Mouse (Mus musculus): ENCODE data around the gene Cracr2b. TPM values are rescaled to one million over a fixed set of nuclear protein-coding genes. Genes with fewer than 3 reads are reported as not detected.
A peak's percentile ranks its signal among the peaks of the same experiment; 100 is the strongest.

The Cracr2b gene
- total and polyA plus RNA-seq, 3 experiments, result not detected

DNA sequence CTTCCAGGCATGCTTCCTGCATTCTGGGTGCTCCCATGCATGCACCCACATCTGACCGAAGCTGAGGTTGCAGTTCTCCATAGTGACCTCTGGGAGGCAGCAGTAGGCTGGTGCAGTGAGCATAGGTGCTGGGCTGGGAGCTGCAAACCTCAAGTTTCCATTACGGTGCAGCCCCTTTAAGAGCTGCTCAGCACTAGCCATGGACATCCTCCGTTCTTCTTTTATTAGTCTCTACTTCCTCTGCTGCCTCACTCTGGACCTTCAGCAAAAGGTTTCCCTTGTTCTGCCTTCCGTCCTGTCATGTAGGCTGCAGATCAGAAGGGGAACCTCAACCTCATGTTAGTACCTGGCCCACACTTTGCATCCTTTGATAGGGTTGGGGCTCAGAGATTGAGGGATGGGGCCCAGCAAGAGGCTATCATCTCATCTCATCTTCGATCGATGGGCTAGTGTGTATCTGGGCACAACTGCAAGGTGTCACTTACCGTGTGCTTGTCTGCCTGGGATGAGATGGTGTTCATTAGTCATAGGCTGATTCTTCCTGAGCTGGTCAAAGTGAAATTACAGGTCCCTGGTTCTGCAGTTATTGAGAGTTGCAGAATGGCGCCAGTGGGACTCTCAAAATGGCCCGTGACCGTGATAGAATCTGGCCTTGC is 20.1 kb downstream of the Cracr2b start (continued):
- TF ChIP-seq ETS1 (conservative IDR thresholded peaks at IDR 0.05; ENCODE audit: low read depth, low read length), result peak; percentile 41; the same call in 1 of the 2 replicates
- TF ChIP-seq USF1 (IDR thresholded peaks at IDR 0.05; ENCODE audit: low read depth, low read length), result no peak
- peak; percentile 61; the same call in 1 of the 2 replicates for TF ChIP-seq MAX (IDR thresholded peaks at IDR 0.05; ENCODE audit: low read length)
- no peak for TF ChIP-seq POLR2A (IDR thresholded peaks at IDR 0.05; ENCODE audit: low read depth, low read length)
- TF ChIP-seq MAZ (IDR thresholded peaks at IDR 0.05; ENCODE audit: low read depth, low read length), result peak; percentile 78
- TF ChIP-seq E2F4 (IDR thresholded peaks at IDR 0.05; ENCODE audit: insufficient replicate concordance, low read depth, low read length), result no peak
- TF ChIP-seq IRF4 (IDR thresholded peaks at IDR 0.05; ENCODE audit: low read depth, low read length), result peak; percentile 89
- no peak for TF ChIP-seq UBTF (IDR thresholded peaks at IDR 0.05; ENCODE audit: low read depth, low read length)

GRCm38 (mm10) chr7:141481498-141482401 is 20.9 kb downstream of the Cracr2b start:
- dilution Hi-C loops (cut with MboI; ENCODE audit: extremely low pct_ligation_motif_present, extremely low pct_unique_long_range_greater_than_20kb, low sequenced_read_pairs) (no loop called here), in situ Hi-C loops (cut with MboI; ENCODE audit: low pct_ligation_motif_present, low pct_unique_long_range_greater_than_20kb, low sequenced_read_pairs) (loop anchor here (5.0 kb wide), 1 partner anchor 46 kb away; no protein-coding TSS in a partner anchor)
- H3K27me3 ChIP-seq (replicated peaks), result no peaks in the 10 kb centered on the region
- peaks cover 0 to 39% of the 10 kb centered on the region in 2 experiments for H3K36me3 ChIP-seq (replicated peaks in 1 of 2; ENCODE audit: control insufficient read depth in 1 of 2, insufficient read depth in 1 of 2, low read length in 1 of 2)
- TF ChIP-seq SMC3 (IDR thresholded peaks at IDR 0.05; ENCODE audit: low read depth, low read length) (peak; percentile 44), CTCF (conservative IDR thresholded peaks at IDR 0.05 in 1 of 2, IDR thresholded peaks at IDR 0.05 in 1 of 2; ENCODE audit: low read depth in 2 of 2, low read length in 2 of 2) (peak in 1 of 2 experiments; percentile 60; a peak in 2 of 4 replicates), UBTF (IDR thresholded peaks at IDR 0.05; ENCODE audit: low read depth, low read length) (peak; percentile 58; the same call in 1 of the 2 replicates), RCOR1 (conservative IDR thresholded peaks at IDR 0.05; ENCODE audit: low read depth, low read length) (no peak), ELF1 (IDR thresholded peaks at IDR 0.05; ENCODE audit: low read depth, low read length) (no peak), ZNF384 (IDR thresholded peaks at IDR 0.05; ENCODE audit: low read depth, low read length) (no peak), TBP (conservative IDR thresholded peaks at IDR 0.05; ENCODE audit: low read depth, low read length) (no peak), MAX (IDR thresholded peaks at IDR 0.05; ENCODE audit: low read length) (no peak), RAD21 (IDR thresholded peaks at IDR 0.05; ENCODE audit: low read depth, low read length) (peak; percentile 5)
- peak overlapping the region; percentile 26; the same call in 1 of the 2 replicates for H3K9ac ChIP-seq (ENCODE audit: insufficient read depth, low read depth)
- H3K9me3 ChIP-seq (replicated peaks; ENCODE audit: low read length), result no peaks in the 10 kb centered on the region
- no peak overlapping the region for H3K27ac ChIP-seq (ENCODE audit: insufficient read depth, low read depth)
- H3K4me2 ChIP-seq (ENCODE audit: insufficient read depth, low read depth, poor library complexity, severe bottlenecking), result peak overlapping the region; percentile 88
- no peaks in the 10 kb centered on the region for H3K79me2 ChIP-seq (replicated peaks; ENCODE audit: control insufficient read depth, extremely low read depth, insufficient read depth, poor library complexity, severe bottlenecking)
- DNase-seq (ENCODE audit: extremely low read depth), result peak; percentile 24
- peak overlapping the region in 2 of 3 experiments; percentile 16 to 64 for H3K4me3 ChIP-seq (replicated peaks in 1 of 3; ENCODE audit: low read depth in 2 of 3, low read length in 2 of 3, poor library complexity in 1 of 3)
- H3K4me1 ChIP-seq (ENCODE audit: control insufficient read depth in 1 of 2, insufficient read depth in 2 of 2), result peaks cover 11 to 39% of the 10 kb centered on the region in 2 experiments
